Mouse (Mus musculus) stomach, embryonic 14.5 days (tissue): ENCODE data around the gene Prlr. TPM values are rescaled to one million over a fixed set of nuclear protein-coding genes. Genes with fewer than 3 reads are reported as not detected.

Experiments used
- ATAC-seq: fragments of 200-750 bp; cut with Nextera tagmentation; 2 replicates; pipeline ENCODE4 v1.8.0; 2017; ENCODE audit warnings: low read depth, moderate TSS enrichment; ENCODE audit not compliant: insufficient number of reproducible peaks, insufficient read depth, low FRiP score
- H3K27ac ChIP-seq: fragments of 300-500 bp; sonication (generic); 2 replicates; pipeline ENCODE4 v1.5.1; 2014; ENCODE audit warnings: mild to moderate bottlenecking, low read length, moderate library complexity, mixed read lengths
- H3K27me3 ChIP-seq: fragments of 300-500 bp; sonication (generic); 2 replicates; pipeline ENCODE4 v1.6.1; 2014; ENCODE audit warnings: low read length, control low read depth, mixed read lengths; ENCODE audit not compliant: control insufficient read depth, insufficient read depth
- H3K36me3 ChIP-seq: fragments of 300-500 bp; sonication (generic); 2 replicates; pipeline ENCODE4 v1.6.1; 2014; ENCODE audit warnings: mild to moderate bottlenecking, control low read depth, low read length, moderate library complexity, mixed read lengths; ENCODE audit not compliant: control insufficient read depth, insufficient read depth
- H3K4me1 ChIP-seq: fragments of 300-500 bp; sonication (generic); 2 replicates; pipeline ENCODE4 v1.6.1; 2014; ENCODE audit warnings: low read length, control low read depth, mixed read lengths; ENCODE audit not compliant: control insufficient read depth, insufficient read depth
- H3K4me2 ChIP-seq: fragments of 300-500 bp; sonication (generic); replicated peaks from 2 replicates; pipeline ENCODE4 v1.6.1; 2014; ENCODE audit warnings: low read depth, low read length, control low read depth
- H3K4me3 ChIP-seq: fragments of 300-500 bp; sonication (generic); 2 replicates; pipeline ENCODE4 v1.5.1; 2014; ENCODE audit warnings: low read depth, low read length, control low read depth
- H3K9ac ChIP-seq: fragments of 300-500 bp; sonication (generic); replicated peaks from 2 replicates; pipeline ENCODE4 v1.6.1; 2014; ENCODE audit warnings: low read depth, mild to moderate bottlenecking, control low read depth, low read length, moderate library complexity, mixed read lengths
- H3K9me3 ChIP-seq: fragments of 300-500 bp; sonication (generic); 2 replicates; pipeline ENCODE4 v1.6.1; 2016; ENCODE audit warnings: low read depth, low read length, control low read depth; ENCODE audit not compliant: control insufficient read depth
- WGBS: fragments of 180-500 bp; shearing (Covaris S2); extraction: QIAGEN DNeasy Blood & Tissue Kit; methylation state at CpG from one replicate; pipeline ENCODE4 v1.1.7; 2014; 5-methylcytosine and 5-hydroxymethylcytosine counted together
- polyA plus RNA-seq: library from polyadenylated mRNA; unstranded; fragments of >200 nt; fragmentation: Nextera tagmentation; extraction: Ambion mirVana; gene quantifications from 2 replicates; pipeline ENCODE4 v1.2.1, GENCODE M21; 2014

The Prlr gene
- polyA plus RNA-seq, 1 experiment from 2014 or later: 3.0 TPM

GRCm38 (mm10) chr15:10366331-10366730 is 189.3 kb downstream of the Prlr start:
- no peak for ATAC-seq
- no peak overlapping the region for H3K4me3 ChIP-seq
- 88% methylated on average over 2 of the region's 2 CpGs for WGBS

GRCm38 (mm10) chr15:10375404-10375803 is 198.4 kb downstream of the Prlr start:
- Histone ChIP-seq H3K4me1 (no peaks in the 10 kb centered on the region), H3K9me3 (no peaks in the 10 kb centered on the region), H3K4me2 (no peak overlapping the region), H3K36me3 (no peaks in the 10 kb centered on the region), H3K27ac (no peak overlapping the region), H3K27me3 (no peaks in the 10 kb centered on the region), H3K9ac (no peak overlapping the region), H3K4me3 (no peak overlapping the region)
- ATAC-seq: no peak
- WGBS: 42% methylated on average over 3 of the region's 3 CpGs

More at GRCm38 (mm10) chr15:10366331-10366730, 189.3 kb downstream of the Prlr start:
- Histone ChIP-seq H3K9me3 (no peaks in the 10 kb centered on the region), H3K4me1 (no peaks in the 10 kb centered on the region), H3K27ac (no peak overlapping the region), H3K36me3 (no peaks in the 10 kb centered on the region), H3K27me3 (no peaks in the 10 kb centered on the region), H3K9ac (no peak overlapping the region), H3K4me2 (no peak overlapping the region)

- Histone ChIP-seq H3K27ac (no peak overlapping the region), H3K4me1 (no peaks in the 10 kb centered on the region), H3K36me3 (no peaks in the 10 kb centered on the region), H3K4me3 (no peak overlapping the region), H3K4me2 (no peak overlapping the region), H3K9ac (no peak overlapping the region), H3K27me3 (no peaks in the 10 kb centered on the region), H3K9me3 (no peaks in the 10 kb centered on the region)
- 84% methylated on average over 4 of the region's 4 CpGs for WGBS
- ATAC-seq: no peak
Observed at GRCm38 (mm10) chr15:10378338-10378959, 201.4 kb downstream of the Prlr start.

GRCm38 (mm10) chr15:10379757-10380458 is 202.9 kb downstream of the Prlr start:
- 83% methylated on average over 3 of the region's 3 CpGs for WGBS
- Histone ChIP-seq H3K9me3 (no peaks in the 10 kb centered on the region), H3K27ac (no peak overlapping the region), H3K9ac (no peak overlapping the region), H3K4me1 (no peaks in the 10 kb centered on the region), H3K27me3 (no peaks in the 10 kb centered on the region), H3K4me3 (no peak overlapping the region), H3K36me3 (no peaks in the 10 kb centered on the region), H3K4me2 (no peak overlapping the region)
- no peak for ATAC-seq

- H3K27me3 ChIP-seq: no peaks in the 10 kb centered on the region
- no peak overlapping the region for H3K4me3 ChIP-seq
- H3K4me2 ChIP-seq: no peak overlapping the region
- 76% methylated on average over 2 of the region's 2 CpGs for WGBS
- no peaks in the 10 kb centered on the region for H3K36me3 ChIP-seq
- no peaks in the 10 kb centered on the region for H3K4me1 ChIP-seq
- no peak for ATAC-seq
- H3K9me3 ChIP-seq: no peaks in the 10 kb centered on the region
- H3K27ac ChIP-seq: no peak overlapping the region
- H3K9ac ChIP-seq: no peak overlapping the region
Observed at GRCm38 (mm10) chr15:10387263-10387662, 210.2 kb downstream of the Prlr start.

Other genes with a start within 250 kb of the Prlr start
- gene Gm21973, start 148.1 kb downstream of the Prlr start, polyA plus RNA-seq: not detected in 2 replicates
- not detected in 2 replicates for gene Agxt2, start 181.3 kb downstream of the Prlr start, polyA plus RNA-seq